Mouse (Mus musculus): ENCODE measurements at regions not wholly inside any gene's neighbourhood (a gene's known extent, or its start where the extent isn't known, plus 50 kb on each side); places are given as distances from the start of the nearest gene placed in this dataset.

DNA sequence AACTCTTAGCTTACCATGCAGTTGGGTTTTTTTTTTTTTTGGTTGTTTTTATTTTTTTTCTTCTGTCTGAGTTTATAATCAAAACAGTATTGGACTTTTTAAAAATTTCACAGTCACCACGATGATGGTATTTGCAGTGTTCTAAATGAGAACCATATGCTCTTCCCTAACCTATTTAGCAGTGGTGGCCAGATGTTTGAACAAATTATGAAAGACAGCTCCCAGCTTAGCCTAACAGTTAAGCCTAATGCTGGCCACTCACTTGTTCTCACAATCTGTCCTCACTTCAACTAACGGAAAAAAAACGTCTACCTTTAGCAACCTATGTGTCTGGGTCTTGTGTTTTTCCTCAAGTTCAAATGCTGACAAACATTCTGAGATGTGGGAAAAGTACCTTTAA lies 234.8 kb downstream of the 1700129C05Rik start:
- TF ChIP-seq CTCF (IDR thresholded peaks at IDR 0.05; ENCODE audit: borderline replicate concordance, insufficient read depth, low read depth, low read length), result no peak
- no peak for TF ChIP-seq POLR2A (IDR thresholded peaks at IDR 0.05; ENCODE audit: borderline replicate concordance, insufficient read depth, low read length)
